Mouse (Mus musculus): ENCODE measurements around the gene Abcc3.
"Not testable (repeated sequence)": the region's sequence is repeated elsewhere in the genome, so short reads cannot be mapped to it uniquely, and the experiment has no call there.

Abcc3 gene

DNA sequence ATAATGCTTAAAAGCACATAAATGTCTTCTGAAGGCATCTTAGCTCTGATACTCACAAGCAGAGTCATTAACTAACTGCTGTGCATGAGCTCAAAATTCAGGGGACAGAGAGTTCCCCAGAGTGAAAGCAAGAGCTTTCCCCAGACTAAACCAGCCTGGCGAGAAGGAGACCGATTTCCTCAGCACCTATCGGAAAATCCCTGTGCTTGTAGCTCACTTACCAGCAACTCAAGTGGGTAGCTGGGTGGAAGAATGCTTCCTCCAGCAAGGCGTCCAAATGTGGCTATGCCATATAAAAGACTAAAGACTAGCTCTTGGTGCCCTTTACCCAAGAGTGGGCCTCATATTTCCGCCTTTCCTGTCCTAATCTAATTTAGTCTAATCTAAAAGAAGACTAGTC is 9.9 kb upstream of the Abcc3 start:
- no peak for DNase-seq (ENCODE audit: low spot score)

DNA sequence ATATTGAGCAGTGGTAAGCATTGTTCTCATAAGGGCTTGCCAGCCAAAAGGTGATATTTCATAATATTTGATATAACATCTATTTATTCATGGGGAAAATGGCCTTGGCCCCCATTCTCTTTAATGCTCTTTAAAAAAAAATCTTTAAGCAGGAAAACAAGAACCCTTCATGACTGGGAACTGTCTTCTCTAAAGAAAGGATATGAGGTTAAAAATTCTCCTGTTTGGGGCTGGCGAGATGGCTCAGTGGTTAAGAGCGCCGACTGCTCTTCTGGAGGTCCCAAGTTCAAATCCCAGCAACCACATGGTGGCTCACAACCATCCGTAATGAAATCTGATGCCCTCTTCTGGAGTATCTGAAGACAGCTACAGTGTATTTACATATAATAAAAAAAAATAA is 9.2 kb upstream of the Abcc3 start:
- DNase-seq (ENCODE audit: low spot score): not testable (repeated sequence)

DNA sequence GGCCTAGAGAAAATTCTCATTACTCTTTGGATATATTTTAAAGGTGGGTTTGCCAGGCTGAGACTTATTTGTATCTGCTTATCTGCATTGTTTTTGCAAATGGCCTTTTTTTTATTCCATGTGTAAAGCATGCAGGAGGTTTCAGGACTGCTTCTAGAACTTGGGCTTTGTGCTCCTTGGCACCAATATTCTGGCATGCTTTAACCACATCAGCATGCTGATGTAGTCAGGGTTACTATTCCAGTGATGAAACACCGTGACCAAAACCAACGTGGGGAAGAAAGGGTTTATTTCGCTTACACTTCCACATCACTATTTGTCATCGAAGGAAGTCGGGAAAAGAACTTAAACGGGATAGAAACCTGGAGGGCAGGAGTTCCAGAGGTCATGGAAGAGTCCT is 8.2 kb upstream of the Abcc3 start:
- DNase-seq (ENCODE audit: low spot score): no peak

GRCm38 (mm10) chr11:94394107-94394506 is 1.3 kb upstream of the Abcc3 start:
- DNase-seq (ENCODE audit: low spot score): no peak

DNA sequence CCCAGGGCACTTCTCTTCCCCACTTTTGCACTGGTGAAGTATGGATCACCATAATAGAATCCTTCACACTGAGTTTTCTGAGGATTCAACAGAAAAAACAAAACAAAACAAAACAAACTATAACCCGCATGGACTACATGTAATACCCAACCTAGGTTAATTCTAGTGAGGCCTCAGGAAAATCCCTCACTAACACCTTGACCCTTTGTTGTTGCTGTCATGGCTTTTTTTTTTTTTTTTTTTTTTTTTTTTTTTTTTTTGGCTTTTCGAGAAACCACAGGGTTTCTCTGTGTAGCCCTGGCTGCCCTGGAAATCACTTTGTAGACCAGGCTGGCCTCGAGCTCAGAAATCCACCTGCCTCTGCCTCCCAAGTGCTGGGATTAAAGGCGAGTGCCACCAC is 693 bp upstream of the Abcc3 start:
- DNase-seq (ENCODE audit: low spot score): not testable (repeated sequence)

DNA sequence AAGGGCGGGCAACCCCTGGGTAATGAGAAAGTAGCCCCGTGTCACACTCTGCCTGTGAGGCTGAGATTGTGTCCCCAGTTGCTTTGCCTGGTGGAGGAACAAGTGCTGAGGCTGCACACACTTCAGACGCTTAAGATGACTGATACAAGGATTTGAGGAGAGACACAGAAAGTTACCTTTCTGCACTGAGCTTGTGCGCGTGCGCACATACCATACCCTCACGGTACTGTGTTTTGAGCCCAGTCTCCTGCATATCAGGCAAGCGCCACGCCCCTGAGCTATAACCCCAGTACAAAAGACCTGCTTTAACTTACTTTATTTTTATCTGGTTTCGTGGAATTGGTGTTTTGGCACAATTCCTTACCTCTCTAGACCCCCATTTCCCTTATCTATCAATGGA is 1.1 kb downstream of the Abcc3 start:
- DNase-seq (ENCODE audit: low spot score): no peak

- no peak for DNase-seq (ENCODE audit: low spot score)
These were observed 2.0 kb downstream of the Abcc3 start for GRCm38 (mm10) chr11:94390825-94391224.

- DNase-seq (ENCODE audit: low spot score): no peak
These were observed 2.9 kb downstream of the Abcc3 start for GRCm38 (mm10) chr11:94389724-94390396.

DNA sequence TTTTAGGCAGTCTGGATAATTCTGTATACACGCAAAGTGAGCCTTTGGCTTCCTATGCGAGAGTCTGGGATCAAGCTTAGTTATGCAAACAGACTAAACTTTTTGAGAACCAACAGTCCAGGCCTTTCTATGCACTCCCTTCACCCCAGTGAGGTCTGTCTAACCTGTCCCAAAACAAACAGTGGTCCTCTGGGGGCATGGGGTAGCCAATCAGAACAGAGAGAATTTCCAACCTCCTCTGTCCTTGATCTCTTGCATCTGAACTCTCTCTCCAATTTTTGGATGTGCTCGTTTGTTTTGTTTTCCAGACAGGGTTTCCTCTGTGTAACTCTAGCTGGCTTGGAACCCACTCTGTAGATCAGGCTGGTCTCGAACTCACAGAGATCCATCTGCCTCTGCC is 3.8 kb downstream of the Abcc3 start:
- DNase-seq (ENCODE audit: low spot score): no peak

GRCm38 (mm10) chr11:94387756-94388155 is 5.0 kb downstream of the Abcc3 start:
- no peak for DNase-seq (ENCODE audit: low spot score)

GRCm38 (mm10) chr11:94385977-94386771 is 6.6 kb downstream of the Abcc3 start:
- DNase-seq (ENCODE audit: low spot score): no peak

DNA sequence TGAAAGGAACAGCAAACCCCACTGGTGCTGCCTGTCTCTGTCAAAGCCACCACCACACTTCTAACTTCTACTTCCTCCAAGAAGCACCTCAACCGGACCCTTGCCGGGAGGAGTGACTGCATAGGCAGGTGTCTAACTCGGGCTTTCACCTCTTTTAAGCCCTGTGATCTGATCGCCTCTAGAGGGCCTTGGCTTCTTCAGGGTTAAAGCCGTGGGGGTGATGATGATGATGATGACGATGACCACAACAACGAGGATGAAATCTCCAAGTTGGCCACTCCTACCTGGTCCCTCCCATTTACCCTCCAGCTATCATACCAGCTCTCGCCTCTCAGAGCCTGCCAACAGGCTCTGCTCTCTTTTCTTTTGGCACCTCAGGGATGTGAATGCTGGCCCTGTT is 13.1 kb downstream of the Abcc3 start:
- no peak for DNase-seq (ENCODE audit: low spot score)

DNA sequence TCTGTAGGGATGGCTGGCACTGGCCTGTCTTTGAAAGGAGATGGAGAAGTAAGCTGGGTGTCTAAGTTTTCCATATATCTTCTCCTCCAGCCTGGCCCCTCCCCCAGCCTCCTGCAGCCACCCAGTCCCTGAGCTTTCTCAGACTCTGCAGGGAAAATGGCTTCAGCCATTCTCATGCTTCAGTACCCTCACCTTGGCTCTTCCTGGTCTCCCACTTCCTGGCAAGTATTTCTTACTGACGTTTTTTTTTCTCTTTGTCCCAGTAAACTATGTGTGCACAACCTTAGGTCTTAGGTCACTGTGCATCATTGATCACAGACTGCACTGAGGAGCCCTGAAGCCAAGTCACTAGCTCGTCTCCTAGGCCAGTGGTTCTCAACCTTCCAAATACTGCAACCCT is 13.7 kb downstream of the Abcc3 start:
- DNase-seq (ENCODE audit: low spot score): no peak

DNA sequence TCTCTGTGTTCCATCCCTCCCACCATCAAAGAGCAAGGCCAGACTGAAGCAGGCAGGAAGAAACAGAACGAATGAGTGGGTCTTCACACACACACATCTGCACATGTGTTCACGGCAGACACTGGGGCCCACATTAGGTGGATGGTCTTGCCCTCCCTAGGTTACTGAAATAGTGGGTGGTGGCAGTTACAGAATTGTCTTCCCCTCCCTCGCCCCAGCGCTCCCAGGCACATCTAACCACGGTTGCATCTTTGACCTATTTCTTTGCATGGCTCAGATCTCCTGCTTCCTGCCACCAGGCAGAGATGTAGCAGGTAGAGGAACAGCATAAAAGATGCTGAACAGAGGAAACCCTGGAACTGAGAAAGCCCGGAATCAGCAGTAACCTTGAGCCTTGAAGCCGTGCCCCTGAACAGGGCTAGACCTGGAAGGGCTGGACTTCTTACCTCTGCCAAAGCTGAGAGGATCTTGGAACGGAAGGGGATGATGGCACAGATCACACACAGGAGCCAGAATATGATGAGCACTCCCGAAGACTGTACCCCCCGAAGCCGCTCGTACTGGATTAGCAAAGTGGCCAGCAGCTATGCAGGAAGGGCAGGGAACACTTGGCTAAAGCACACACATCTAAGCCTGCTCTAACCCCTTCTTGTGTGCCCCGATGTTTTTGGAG is 18.4 kb downstream of the Abcc3 start:
- DNase-seq (ENCODE audit: low spot score): no peak

- no peak for DNase-seq (ENCODE audit: low spot score)
These were observed 22.0 kb downstream of the Abcc3 start for GRCm38 (mm10) chr11:94370809-94371208.

GRCm38 (mm10) chr11:94369981-94370380 is 22.8 kb downstream of the Abcc3 start:
- DNase-seq (ENCODE audit: low spot score): no peak

DNA sequence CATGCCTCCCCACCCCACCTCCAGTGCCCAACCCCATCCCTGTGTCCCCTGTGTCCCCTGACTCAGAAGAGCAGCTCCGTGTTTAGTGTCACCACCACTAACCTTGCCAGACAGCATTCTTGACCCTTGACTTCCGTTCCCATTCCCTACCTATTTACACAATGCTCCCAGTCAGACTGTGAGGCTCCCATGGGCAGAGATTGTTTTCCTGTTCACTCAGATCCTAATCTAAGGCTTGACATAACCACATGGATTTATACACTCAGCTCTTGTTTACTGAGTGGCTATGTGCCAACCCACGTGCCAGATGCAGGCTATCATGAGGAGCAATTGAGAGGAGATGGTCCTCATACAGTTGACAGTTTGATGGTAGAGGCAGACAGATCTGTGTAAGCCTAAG is 27.5 kb downstream of the Abcc3 start:
- no peak for DNase-seq (ENCODE audit: low spot score)

DNA sequence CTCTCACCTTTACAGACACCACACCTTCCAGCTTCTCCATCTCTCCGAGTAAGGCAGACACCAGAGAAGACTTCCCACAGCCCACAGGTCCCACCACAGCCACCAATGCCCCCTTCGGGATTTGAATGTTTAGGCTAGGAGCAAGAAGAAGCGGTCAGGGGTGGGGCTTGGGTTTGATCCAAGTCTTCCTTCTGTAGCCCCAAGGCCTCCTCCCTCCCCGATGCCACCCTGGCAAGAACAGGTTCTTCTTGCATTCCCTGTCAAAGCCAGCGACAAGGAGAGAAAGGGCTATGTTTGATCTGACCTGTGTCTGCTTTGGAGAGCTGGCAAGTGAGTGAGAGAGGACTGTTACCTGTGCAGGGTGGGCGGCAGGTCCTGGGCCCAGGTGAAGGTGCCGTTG is 29.1 kb downstream of the Abcc3 start:
- no peak for DNase-seq (ENCODE audit: low spot score)

DNA sequence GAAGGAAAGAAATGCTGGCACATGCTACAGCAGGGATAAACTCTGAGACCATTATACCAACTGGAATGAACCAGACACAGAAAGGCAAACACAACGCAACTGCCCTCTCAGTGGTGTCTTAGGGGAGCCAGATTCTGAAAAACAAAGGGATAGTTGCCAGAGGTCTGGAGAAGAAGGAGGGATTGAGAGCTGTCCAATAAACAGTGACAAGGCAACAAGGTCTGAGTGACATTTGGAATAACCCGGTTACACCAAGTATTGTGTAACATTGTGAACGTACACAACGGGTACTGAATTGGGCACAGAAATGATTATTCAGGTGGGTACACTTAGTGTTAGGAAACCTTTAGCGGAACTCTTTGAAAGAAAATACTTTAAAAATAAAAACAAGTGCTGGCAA is 30.7 kb downstream of the Abcc3 start:
- no peak for DNase-seq (ENCODE audit: low spot score)

GRCm38 (mm10) chr11:94361166-94361870 is 31.5 kb downstream of the Abcc3 start:
- no peak for DNase-seq (ENCODE audit: low spot score)

- no peak for DNase-seq (ENCODE audit: low spot score)
These were observed 33.6 kb downstream of the Abcc3 start for GRCm38 (mm10) chr11:94359168-94359567.

- DNase-seq (ENCODE audit: low spot score): no peak
These were observed 37.1 kb downstream of the Abcc3 start for GRCm38 (mm10) chr11:94355521-94356217.
